Mouse (Mus musculus) inflammation-experienced regulatory T-cells, adult 6 months (primary cell): ENCODE measurements around the gene Hpn. TPM values are rescaled to one million over a fixed set of nuclear protein-coding genes. Genes with fewer than 3 reads are reported as not detected.

Source experiments
- ATAC-seq: one replicate; pipeline ENCODE4 v1.8.0; 2017
- polyA plus RNA-seq, 3 experiments: library from polyadenylated mRNA; unstranded; fragments of 100-300 nt; shearing (Covaris generic); gene quantifications; one replicate each; pipeline ENCODE4 v1.2.1; 2017

Hpn gene
- polyA plus RNA-seq, 3 experiments from 2014 or later, result 3.1 to 11.0 (median 8.1) TPM

GRCm38 (mm10) chr7:31079670-31080069 is 35.4 kb downstream of the Hpn start:
- no peak for ATAC-seq

- ATAC-seq, result no peak
Observed at GRCm38 (mm10) chr7:31077885-31078445, 37.1 kb downstream of the Hpn start.

- no peak for ATAC-seq
Observed at GRCm38 (mm10) chr7:31077470-31077869, 37.6 kb downstream of the Hpn start.

- no peak for ATAC-seq
Observed at GRCm38 (mm10) chr7:31076492-31076891, 38.6 kb downstream of the Hpn start, which contains the start of gene Fxyd3. Gene Fxyd3, minus strand, starts transcription at chr7:31076704.

- ATAC-seq, result no peak
Observed at GRCm38 (mm10) chr7:31074713-31075069, 40.4 kb downstream of the Hpn start.

GRCm38 (mm10) chr7:31074061-31074712 is 40.9 kb downstream of the Hpn start:
- ATAC-seq, result no peak

GRCm38 (mm10) chr7:31073546-31073945 is 41.5 kb downstream of the Hpn start:
- no peak for ATAC-seq

- no peak for ATAC-seq
Observed at GRCm38 (mm10) chr7:31072326-31072725, 42.8 kb downstream of the Hpn start.

GRCm38 (mm10) chr7:31070324-31070723 is 44.8 kb downstream of the Hpn start:
- no peak for ATAC-seq

GRCm38 (mm10) chr7:31069491-31069890 is 45.6 kb downstream of the Hpn start:
- ATAC-seq, result no peak

- ATAC-seq, result no peak
Observed at GRCm38 (mm10) chr7:31067836-31068235, 47.3 kb downstream of the Hpn start.

- ATAC-seq, result no peak
Observed at GRCm38 (mm10) chr7:31063074-31063560, 52.0 kb downstream of the Hpn start.

GRCm38 (mm10) chr7:31060621-31061010 is 54.5 kb downstream of the Hpn start:
- no peak for ATAC-seq

- ATAC-seq, result no peak
Observed at GRCm38 (mm10) chr7:31059919-31060620, 55.0 kb downstream of the Hpn start.

- ATAC-seq, result peak; percentile 75
Observed at GRCm38 (mm10) chr7:31059108-31059507, 56.0 kb downstream of the Hpn start, which contains the start of gene Lgi4. Gene Lgi4, plus strand, starts transcription at chr7:31059342.

- no peak for ATAC-seq
Observed at GRCm38 (mm10) chr7:31058211-31058610, 56.9 kb downstream of the Hpn start.

- ATAC-seq, result no peak
Observed at GRCm38 (mm10) chr7:31057730-31058129, 57.4 kb downstream of the Hpn start.

- no peak for ATAC-seq
Observed at GRCm38 (mm10) chr7:31057071-31057470, 58.0 kb downstream of the Hpn start, which contains the start of gene Fxyd1. Gene Fxyd1, minus strand, starts transcription at chr7:31057199.

- ATAC-seq, result no peak
Observed at GRCm38 (mm10) chr7:31056448-31056847, 58.6 kb downstream of the Hpn start.

- no peak for ATAC-seq
Observed at GRCm38 (mm10) chr7:31055883-31056282, 59.2 kb downstream of the Hpn start.

- ATAC-seq, result no peak
Observed at GRCm38 (mm10) chr7:31055354-31055824, 59.7 kb downstream of the Hpn start.

- ATAC-seq, result no peak
Observed at GRCm38 (mm10) chr7:31054661-31055320, 60.3 kb downstream of the Hpn start.

GRCm38 (mm10) chr7:31053882-31054447 is 61.1 kb downstream of the Hpn start:
- no peak for ATAC-seq
